Mouse (Mus musculus) layer of hippocampus, adult 9-11 months (tissue): ENCODE data around the gene Slfn4.
"Not testable (repeated sequence)": the region's sequence is repeated elsewhere in the genome, so short reads cannot be mapped to it uniquely, and the experiment has no call there.

Experiments used
- DNase-seq: peaks from one replicate; pipeline ENCODE4 v3.0.0; 2022

Slfn4 gene

GRCm38 (mm10) chr11:83174948-83175539 lies at the start of gene Slfn4:
Gene Slfn4 (plus strand): TSS chr11:83175186.
- DNase-seq = no peak

DNA sequence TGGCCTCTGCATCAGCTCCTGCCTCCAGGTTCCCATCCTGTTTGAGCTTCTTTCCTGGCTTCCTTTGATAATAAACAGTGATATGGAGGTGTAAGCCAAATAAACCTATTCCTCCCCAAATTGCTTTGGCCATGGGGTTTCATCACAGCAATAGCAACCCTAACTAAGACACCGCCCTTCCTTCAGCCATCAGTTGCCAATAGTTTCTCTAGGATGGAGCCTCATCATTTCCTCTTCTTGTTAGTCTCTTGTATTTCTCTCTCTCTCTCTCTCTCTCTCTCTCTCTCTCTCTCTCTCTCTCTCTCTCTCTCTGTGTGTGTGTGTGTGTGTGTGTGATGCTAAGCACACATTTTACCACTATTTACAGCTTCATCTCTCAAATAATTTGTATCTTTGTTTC lies 49.4 kb upstream of the Slfn4 start:
- not testable (repeated sequence) for DNase-seq

DNA sequence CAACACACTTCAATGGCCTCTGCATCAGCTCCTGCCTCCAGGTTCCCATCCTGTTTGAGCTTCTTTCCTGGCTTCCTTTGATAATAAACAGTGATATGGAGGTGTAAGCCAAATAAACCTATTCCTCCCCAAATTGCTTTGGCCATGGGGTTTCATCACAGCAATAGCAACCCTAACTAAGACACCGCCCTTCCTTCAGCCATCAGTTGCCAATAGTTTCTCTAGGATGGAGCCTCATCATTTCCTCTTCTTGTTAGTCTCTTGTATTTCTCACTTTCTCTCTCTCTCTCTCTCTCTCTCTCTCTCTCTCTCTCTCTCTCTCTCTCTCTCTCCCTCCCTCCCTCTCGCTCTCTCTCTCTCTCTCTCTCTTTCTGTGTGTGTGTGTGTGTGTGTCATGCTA lies 37.7 kb upstream of the Slfn4 start:
- not testable (repeated sequence) for DNase-seq

DNA sequence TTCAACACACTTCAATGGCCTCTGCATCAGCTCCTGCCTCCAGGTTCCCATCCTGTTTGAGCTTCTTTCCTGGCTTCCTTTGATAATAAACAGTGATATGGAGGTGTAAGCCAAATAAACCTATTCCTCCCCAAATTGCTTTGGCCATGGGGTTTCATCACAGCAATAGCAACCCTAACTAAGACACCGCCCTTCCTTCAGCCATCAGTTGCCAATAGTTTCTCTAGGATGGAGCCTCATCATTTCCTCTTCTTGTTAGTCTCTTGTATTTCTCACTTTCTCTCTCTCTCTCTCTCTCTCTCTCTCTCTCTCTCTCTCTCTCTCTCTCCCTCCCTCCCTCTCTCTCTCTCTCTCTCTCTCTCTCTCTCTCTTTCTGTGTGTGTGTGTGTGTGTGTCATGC lies 26.0 kb upstream of the Slfn4 start:
- DNase-seq = not testable (repeated sequence)

DNA sequence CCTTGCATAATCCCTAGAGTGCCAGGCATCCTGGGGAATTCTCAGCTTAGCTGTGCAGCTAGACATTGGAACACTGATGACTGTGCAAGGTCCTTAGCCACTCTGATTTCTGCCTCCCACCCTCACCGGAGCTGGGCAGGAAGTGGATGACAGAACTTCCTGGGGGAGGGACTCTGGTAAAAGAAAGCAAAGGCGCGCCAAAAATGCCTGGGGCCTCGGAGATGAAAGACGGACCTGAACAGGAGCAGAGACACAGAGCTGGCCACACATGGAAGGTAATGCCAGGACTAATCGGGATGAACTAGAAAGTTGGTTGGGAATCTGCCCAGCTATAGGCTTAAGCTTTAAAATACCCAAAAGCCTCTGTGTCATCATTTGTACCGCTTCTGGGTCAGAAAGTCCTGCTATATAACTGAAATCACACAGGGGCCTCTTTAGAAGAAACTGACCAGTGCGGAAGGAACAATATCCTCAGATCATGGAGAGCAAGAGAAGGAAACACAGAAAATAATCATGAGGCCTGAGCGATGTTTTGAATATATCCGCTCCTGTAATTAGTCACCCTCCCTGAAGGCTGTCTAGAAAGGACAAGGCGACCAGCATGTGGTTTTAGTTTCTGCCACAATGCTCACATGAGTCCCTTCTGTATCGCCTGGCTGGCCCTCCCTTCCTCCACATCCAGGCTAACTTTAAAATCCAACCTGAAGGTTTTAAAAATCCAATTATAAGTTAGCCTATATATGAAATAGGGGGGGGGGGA lies 16.3 kb downstream of the Slfn4 start, which contains the start of gene Slfn3:
TSS of gene Slfn3 (plus strand) at position 197 of the 760 bp plus-strand sequence.
- no peak for DNase-seq

DNA sequence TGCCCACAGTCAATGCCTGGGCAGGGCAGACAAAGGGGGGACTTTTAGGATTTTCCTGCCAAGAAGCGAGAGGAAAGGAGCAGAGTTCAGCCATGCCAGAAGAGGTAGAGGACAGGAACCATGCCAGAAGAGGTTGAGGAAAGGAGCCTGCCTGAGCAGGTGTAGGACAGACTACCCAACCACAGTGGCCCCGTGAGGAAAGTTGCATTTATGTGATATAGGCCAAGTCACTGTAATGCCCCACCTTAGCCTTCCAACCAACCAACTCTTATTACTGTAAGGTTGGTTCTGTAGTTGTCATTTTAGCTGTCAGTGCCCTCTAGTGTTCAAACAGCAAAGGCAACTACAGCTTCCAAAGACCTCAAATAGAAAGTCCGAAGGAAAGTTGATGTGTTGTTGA lies 17.0 kb downstream of the Slfn4 start:
- DNase-seq = peak; percentile 2

DNA sequence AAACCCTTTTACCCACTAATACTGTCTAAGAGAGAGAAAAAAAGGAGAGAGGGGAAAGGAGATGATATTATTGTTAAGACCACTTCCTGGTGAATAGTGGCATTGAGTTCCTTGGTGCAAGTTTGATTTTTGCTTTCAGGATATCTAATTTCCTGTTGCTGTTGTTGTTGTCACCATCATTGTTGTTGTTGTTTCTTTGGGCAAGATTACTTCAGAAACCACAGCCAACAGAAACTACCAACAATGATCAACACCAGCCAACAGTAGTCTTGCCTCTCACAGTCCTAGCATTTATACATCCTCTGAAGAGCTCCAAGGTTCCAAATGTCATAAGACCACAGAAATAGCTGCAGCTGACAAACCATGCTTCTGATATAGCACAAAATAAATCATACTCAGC lies 30.0 kb downstream of the Slfn4 start:
- DNase-seq = no peak

- no peak for DNase-seq
These were observed 41.1 kb downstream of the Slfn4 start for GRCm38 (mm10) chr11:83216119-83216518.

DNA sequence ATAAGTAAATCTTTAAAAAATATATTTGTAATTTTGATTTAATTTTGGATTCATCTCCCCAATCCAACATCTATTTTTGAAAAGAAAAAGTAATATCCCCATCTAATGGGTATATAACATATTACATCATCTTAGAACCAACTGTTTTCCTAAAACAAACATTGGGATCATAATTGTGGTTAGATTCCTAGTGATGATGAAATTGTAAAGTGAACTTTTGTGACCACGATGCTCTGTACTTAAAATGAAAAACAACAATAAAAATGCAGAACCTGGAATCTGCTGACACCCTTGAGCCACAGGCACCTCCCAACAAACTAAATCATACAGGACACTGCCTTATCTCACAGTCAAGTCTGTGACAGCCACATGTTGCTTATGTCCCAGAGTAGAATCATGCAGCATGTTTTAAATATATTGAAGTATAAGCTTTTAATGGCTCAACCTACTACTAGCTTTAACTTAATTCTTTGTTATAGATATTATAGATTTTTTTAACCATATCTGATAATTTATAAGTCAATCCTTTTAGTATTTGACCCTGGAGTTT lies 46.4 kb downstream of the Slfn4 start:
- no peak for DNase-seq

GRCm38 (mm10) chr11:83223367-83223766 lies 48.4 kb downstream of the Slfn4 start:
- no peak for DNase-seq

GRCm38 (mm10) chr11:83223793-83224192 lies 48.8 kb downstream of the Slfn4 start:
- DNase-seq = not testable (repeated sequence)

GRCm38 (mm10) chr11:83224217-83224616 lies 49.2 kb downstream of the Slfn4 start:
- DNase-seq = no peak

- no peak for DNase-seq
These were observed 49.8 kb downstream of the Slfn4 start for GRCm38 (mm10) chr11:83224750-83225149.

GRCm38 (mm10) chr11:83225371-83225960 lies 50.5 kb downstream of the Slfn4 start:
- DNase-seq = no peak

DNA sequence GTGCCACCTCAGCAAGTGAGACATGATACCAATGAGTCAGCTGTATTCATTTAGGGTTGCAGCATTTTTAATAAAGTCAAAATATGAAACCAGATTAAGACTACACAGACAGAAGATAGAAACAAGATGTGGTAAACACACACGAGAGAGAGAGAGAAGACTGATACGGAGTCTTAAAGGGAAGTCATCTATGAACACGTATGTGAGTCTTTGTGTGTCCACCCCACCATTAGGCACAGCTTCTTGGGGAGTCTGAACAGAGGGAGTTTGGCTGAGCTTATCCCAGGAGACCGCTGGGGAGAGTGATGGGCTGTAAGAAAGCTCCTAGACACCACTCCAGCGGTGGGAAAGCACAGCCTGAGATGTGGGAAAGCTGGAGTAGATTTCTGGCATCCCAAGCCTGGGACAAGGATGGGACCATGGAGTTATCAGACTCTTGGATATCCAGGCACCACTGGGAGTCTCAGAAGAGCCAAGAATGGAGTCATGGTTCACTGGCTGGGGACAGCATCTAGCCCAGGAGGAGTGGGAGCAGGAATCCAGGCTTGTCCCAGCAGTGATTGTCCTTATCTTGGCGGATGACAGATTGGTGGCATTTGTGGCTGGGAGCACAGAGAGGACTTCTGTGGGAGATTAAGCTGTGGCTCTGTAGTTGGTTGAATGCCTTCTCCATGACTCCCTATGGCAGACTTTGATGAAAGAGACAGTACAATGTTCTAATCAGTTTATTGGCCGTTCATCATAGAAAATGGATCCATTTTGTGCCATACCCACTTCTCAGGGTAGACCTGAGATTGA lies 53.1 kb downstream of the Slfn4 start:
- DNase-seq = no peak

DNA sequence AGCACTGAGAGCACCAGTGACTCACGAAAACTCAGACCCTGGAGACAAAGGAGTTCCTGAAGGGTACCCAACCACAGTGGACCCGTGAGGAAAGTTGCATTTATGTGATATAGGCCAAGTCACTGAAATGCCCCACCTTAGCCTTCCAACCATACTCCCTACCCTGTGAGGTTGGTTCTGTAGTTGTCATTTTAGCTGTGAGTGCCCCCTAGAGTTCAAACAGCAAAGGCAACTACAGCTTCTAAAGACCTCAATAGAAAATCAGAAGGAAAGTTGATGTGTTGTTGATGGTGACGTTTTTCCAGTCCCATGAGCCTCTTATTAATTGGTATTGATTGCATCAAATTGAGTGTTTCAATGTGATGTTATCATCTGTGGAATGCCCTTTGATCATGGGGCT lies 56.0 kb downstream of the Slfn4 start:
- DNase-seq = no peak

GRCm38 (mm10) chr11:83233621-83234020 lies 58.6 kb downstream of the Slfn4 start:
- not testable (repeated sequence) for DNase-seq

- DNase-seq = not testable (repeated sequence)
These were observed 62.4 kb downstream of the Slfn4 start for GRCm38 (mm10) chr11:83237390-83237789.

GRCm38 (mm10) chr11:83238389-83238788 lies 63.4 kb downstream of the Slfn4 start:
- no peak for DNase-seq

DNA sequence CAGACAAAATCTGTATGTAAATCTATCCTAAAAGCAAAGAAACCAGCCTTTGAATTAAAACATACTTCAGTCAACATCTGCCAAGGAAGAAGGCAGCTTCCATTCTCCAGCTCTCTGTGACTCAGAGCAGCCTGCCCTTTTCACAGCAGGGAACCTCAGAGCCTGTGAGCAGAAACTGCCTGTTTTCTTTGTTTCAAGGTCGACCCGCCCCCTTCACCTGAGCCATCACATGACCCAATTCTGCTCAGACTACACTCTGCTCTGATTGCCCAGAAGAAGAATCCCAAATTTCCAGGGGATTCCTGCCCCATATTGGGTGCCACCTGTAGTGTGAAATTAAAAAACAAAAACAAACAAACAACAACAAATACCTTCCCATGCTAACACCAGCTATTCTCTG lies 64.8 kb downstream of the Slfn4 start:
- no peak for DNase-seq
